Mouse (Mus musculus) megakaryocyte, embryonic 14.5 days (primary cell): ENCODE data around the gene Wdr83os.

Source experiments
- FLI1 ChIP-seq: IDR thresholded peaks from 2 replicates; pipeline ENCODE4 v1.6.1; 2012; ENCODE audit warnings: low read length, inconsistent platforms, mixed read lengths
- GATA1 ChIP-seq: IDR thresholded peaks from 3 replicates; pipeline ENCODE4 v1.6.1; 2012; ENCODE audit warnings: mixed read lengths, low read length, inconsistent platforms, borderline replicate concordance

- TF ChIP-seq GATA1 (no peak), FLI1 (no peak)
Measured at GRCm38 (mm10) chr8:85043619-85044018, 36.9 kb upstream of the Wdr83os start.
